Mouse (Mus musculus): Measurements from ENCODE around the gene Sema3b. TPM values are rescaled to one million over a fixed set of nuclear protein-coding genes. Genes with fewer than 3 reads are reported as not detected.
"Not testable (repeated sequence)": the region's sequence is repeated elsewhere in the genome, so short reads cannot be mapped to it uniquely, and the experiment has no call there.

Gene Sema3b
- total RNA-seq, 2 experiments from 2014 or later, result 1.5 to 2.5 TPM

DNA sequence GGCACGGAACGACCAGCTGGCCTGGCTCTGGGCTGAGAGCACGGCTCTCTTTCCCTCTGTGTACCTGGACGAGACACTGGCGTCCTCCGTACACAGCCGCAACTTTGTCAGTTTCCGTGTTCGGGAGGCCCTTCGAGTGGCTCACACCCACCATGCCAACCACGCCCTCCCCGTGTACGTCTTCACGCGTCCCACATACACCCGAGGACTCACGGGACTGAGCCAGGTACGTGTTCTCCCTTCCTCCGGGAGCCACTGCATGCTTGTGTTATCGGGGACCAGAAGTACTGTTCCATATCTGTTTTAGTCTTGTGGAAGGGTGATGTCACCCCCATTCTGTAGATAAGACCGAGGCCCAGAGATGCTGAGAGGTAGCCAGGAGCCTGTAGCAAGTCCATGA, 38.2 kb downstream of the Sema3b start:
- no peak for DNase-seq (ENCODE audit: low spot score in 2 of 2)

DNA sequence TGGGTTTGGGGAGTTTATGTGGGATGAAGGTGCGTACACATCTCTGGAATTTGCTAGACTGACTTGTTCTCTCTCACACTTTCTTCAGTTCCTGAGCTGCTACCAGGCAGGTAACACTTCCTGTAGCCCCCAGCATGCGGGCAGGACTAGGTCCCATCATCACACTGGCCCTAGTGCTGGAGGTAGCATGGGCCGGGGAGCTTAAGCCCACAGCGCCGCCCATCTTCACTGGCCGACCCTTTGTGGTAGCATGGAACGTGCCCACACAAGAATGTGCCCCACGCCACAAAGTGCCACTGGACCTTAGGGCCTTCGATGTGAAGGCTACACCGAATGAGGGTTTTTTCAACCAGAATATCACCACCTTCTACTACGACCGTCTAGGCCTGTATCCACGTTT, 39.0 kb downstream of the Sema3b start:
- DNase-seq (ENCODE audit: low spot score in 2 of 2), result no peak

DNA sequence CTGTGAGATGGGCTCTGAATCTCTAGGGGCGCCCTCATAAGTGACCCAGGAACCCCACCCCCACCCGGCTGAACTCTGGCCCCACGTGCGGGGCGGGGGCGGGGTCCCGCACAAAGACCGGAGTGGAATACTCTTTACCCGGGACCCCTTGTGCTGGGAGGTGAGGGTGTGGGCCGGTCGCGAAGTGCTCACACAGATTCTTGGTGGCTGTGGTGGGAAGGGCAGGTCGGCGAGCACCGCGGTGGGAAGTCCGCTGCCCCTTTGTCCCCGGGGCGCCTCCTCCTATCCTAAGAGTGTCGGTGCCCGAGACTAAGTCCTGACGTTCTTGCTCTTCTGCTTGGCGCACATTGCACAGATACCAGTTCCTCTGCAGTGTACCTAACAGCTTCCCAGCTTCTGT, 39.8 kb downstream of the Sema3b start:
- DNase-seq (ENCODE audit: low spot score in 2 of 2), result no peak

DNA sequence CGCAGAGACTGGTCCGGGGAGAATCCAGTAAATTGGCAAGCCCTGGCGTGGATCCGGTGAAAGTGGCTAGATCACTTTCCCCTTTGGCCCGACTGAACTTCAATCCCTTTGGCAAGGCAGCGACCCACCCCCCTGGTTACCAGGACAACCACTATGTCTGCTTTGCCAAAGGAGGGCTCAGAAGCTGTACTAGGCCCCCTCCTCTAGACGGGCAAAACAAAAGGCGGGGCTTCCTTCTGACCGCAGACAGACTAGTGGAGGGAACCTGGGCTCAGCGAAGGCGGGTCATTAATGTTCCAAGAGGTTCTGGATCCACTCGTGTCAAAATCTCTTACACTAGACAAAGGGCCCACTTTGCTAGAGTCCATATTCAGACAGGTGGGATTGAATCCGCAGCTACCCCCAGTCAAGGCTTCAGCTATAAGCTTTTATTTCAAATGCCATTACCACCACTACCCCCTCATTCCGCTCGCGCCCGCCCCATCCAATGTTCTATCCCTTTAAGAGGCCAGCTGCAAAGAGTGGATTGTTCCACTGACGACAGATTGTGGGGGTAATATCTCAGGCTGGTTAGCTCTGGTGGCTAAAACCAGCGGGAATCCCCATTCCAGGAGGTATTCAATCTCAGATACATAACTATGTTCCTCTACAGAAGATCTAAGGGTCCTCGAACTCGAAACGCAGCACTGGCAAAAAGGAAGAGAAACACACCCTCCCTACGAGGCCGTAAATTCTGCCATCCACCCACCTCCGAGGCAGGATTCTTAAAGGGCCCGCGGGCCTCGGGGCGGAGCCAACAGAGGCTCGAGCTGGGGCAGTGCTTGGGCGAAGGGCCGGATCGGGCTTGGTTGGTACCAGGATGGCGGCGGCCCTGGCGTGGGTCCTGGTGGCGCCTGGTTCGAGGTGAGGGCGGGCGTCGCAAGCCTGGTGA, 40.4 kb downstream of the Sema3b start:
- peak in 1 of 2 experiments; percentile 84 for DNase-seq (ENCODE audit: low spot score in 2 of 2)

- DNase-seq (ENCODE audit: low spot score in 2 of 2), result no peak
Measured at GRCm38 (mm10) chr9:107567702-107568319, 41.2 kb downstream of the Sema3b start, which contains the start of gene Hyal2. Gene Hyal2 (plus strand): TSS chr9:107567945.

- DNase-seq (ENCODE audit: low spot score in 2 of 2), result no peak
Measured at GRCm38 (mm10) chr9:107566855-107567254, 42.2 kb downstream of the Sema3b start.

DNA sequence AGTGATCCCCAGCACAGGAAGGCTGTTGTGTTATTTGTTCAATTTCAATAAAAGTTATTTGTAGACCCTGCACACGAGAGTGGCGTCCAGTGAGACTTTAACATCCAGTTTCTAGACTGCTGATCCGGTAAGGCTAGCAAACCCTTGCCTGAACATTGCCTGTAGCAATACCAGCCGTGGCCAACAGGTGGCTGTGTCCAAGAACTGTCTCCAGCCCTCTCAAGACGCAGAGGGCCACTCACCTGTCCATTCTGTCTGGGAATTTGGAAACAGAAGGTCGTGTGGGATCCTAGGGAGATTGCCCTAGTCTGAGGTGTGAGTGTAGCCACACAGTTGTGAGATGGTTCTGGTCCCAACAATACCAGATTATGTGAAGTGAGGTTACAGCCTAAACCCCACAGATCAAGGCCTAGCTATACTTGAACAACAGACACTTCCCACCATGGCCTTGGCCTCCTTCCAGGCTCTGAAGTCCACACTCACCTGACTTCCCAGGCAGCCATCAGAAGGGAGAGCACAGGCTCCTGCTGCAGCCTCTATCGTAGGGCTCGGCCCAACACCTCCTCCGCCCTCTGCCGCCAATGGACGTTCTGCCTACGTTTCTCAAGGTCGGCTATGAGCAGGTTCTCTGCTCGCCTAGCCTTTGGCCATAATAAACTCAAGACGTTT, 42.9 kb downstream of the Sema3b start:
- DNase-seq (ENCODE audit: low spot score in 2 of 2), result peak in 1 of 2 experiments; percentile 79

DNA sequence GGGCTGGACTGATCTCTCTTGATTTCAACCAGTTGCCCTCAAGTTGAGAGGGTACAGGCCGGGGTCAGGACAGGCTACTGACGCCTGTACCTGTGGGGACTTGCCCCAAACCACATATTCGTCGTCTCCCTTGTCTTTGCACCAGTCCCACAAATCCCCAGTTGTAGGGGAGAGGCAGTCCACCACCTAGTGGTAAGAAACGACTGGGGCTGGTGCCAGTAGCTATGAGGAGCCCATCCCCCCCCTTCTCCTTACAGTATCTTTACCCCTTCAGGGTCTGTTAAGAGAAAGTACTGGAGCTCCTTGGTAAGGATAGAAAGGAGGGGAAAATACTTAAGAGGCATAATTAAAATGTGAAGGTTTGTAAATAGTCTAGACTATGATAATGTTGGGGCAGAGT, 43.5 kb downstream of the Sema3b start:
- DNase-seq (ENCODE audit: low spot score in 2 of 2), result not testable (repeated sequence)

- DNase-seq (ENCODE audit: low spot score in 2 of 2), result peak; percentile 95 to 98
Measured at GRCm38 (mm10) chr9:107563029-107563581, 45.9 kb downstream of the Sema3b start, which contains the start of gene Tusc2. Gene Tusc2 (plus strand): TSS chr9:107563255.

DNA sequence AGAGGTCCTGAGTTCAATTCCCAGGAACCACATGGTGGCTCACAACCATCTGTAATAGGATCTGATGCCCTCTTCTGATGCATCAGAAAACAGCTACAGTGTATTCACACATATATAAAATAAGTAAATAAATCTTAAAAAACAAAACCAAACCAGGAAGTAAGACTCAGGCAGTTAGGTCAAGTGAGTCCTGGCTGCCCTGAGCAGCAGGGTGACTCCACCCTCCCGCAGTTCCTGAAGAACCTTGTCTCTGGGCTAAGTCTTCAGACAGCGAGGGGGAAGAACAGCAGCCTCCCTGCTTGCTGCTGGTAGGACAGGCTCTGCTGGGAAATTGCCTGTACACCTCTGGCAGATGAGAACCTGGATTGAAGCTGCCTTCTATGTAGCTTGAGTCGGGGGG, 52.7 kb downstream of the Sema3b start:
- DNase-seq (ENCODE audit: low spot score in 2 of 2), result no peak

GRCm38 (mm10) chr9:107555701-107556100, 53.3 kb downstream of the Sema3b start:
- DNase-seq (ENCODE audit: low spot score in 2 of 2), result no peak

DNA sequence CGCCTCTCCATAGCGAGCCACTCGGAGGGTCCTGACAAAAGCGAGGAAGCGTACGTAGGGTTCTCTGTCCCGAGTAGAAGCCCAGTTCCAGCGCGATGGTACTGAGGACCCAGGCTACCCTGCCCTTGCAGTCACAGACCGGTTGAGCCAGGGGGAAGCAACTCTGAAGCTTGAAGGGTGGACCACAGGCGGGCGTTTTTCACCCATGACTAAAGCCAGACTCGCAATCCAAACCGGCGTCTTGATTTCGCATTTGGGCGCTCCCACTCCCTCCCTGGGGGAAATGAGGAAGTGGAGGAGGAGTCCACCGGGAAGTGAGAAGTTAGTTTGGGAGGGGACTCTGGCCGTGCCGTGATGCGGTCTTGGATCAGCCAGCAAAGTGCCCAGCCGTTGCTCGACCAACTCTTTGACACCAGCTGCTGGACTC, 54.0 kb downstream of the Sema3b start:
- DNase-seq (ENCODE audit: low spot score in 2 of 2), result no peak

DNA sequence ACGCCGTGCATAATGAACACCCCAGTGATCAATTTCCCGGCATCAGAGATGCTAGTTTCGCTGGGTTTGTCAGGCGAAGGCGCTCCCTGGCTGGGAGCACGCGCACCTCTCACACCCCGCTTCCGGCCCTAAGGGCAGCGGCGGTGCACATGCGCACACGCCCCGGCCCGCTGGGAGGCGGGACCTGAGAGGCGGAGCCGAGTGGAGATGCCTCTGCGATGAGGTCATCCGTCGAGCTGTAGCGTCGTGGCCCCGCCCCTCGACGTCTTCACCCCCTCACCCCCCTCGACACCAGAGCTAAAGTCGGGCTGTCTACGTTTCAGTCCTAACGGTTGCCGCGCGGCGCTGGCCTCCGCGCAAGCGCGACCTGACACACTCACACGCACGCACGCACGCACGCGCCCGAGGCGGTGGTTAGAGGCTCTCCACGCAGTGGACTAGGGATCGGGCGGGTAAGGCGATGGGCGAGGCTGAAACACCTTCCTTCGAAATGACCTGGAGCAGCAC, 54.7 kb downstream of the Sema3b start:
- DNase-seq (ENCODE audit: low spot score in 2 of 2), result peak; percentile 93 to 96

DNA sequence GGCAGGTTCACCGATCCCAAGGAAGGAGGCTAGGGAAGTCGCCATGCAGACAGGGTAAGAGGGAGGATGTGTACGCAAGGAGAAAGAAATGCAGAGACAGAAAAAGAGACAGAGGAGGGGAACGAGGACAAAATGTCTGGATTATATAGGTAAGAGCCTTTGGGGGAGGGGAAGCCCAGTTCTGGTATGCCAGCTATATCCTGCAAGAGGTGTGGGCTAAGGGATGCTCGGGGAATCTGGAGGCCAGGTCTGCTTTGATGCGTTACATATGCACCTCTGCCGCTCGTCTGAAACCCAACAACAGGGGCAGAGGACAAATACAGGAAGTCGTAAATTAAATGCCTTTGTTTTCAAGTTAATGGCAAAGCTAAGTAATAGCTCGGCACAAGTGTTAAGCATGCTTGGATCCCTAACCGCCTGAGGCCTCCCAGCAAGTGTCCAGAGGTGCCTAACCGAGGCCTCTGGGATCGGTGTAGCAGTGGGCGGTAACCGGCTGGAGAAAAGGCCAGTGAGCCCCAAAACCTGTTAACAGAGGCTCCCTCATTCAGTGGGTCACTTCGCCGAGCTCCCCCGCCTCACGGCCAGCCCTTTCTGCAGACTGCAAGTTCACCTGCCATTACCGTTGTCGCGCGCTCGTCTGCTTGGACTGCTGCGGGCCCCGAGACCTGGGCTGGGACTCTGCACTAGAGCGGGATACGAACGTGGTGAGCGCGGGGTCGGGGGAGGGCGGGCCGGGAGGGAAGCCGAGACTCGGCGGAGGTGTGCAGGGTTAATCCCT, 55.3 kb downstream of the Sema3b start:
- no peak for DNase-seq (ENCODE audit: low spot score in 2 of 2)

- DNase-seq (ENCODE audit: low spot score in 2 of 2), result no peak
Measured at GRCm38 (mm10) chr9:107552690-107553393, 56.2 kb downstream of the Sema3b start.

- no peak for DNase-seq (ENCODE audit: low spot score in 2 of 2)
Measured at GRCm38 (mm10) chr9:107551890-107552355, 57.1 kb downstream of the Sema3b start.

- DNase-seq (ENCODE audit: low spot score in 2 of 2), result no peak
Measured at GRCm38 (mm10) chr9:107551117-107551889, 57.7 kb downstream of the Sema3b start, which contains the start of gene Rassf1. Gene Rassf1 (plus strand): TSS chr9:107551555.

GRCm38 (mm10) chr9:107550491-107551116, 58.4 kb downstream of the Sema3b start:
- DNase-seq (ENCODE audit: low spot score in 2 of 2), result no peak
